19 mouse cellular contexts compared by ENCODE assay signal in the genomic region with DNA sequence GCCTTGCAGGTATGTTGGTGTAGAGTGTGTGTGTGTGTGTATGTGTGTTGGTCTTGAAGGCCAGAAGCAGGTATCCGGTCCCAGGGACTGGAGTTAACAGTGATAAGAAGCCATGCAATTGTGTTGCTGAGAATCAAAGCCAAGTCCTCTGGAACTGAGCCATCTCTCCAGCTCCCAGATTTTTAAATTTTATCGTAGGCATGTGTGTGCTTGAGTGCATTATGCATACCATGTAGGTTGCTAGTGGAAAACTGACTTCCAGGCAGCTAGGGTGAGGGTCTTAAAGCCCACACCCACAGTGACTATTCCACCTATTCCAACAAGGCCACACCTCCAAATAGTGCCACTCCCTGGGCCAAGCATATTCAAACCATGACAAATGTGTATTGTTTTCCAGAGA. TPM values are rescaled to one million over a fixed set of nuclear protein-coding genes. Genes with fewer than 3 reads are reported as not detected.
A peak's percentile ranks its signal among the peaks of the same experiment; 100 is the strongest.
DNase-seq lines count a peak whose midpoint lies in the region; ATAC-seq lines count a peak whose summit lies in the region.
"Had no signal": no experiment of that assay in that cellular context is flagged by ENCODE, and none has a peak within 500 bp of the region (broad histone marks: within the 10 kb centered on the region; RNA-seq: fewer than 3 reads in every experiment).

No protein-coding gene starts in this region.

- no peaks in the 10 kb centered on the region for H3K27me3 ChIP-seq in midbrain, embryonic 11.5 days (ENCODE audit: control insufficient read depth, insufficient read depth, low read length)
- H3K27me3 ChIP-seq in midbrain, embryonic 15.5 days (replicated peaks): no peaks in the 10 kb centered on the region
- H3K27me3 ChIP-seq: embryonic facial prominence, embryonic 12.5 days; heart, embryonic 15.5 days; intestine, embryonic 15.5 days had no signal

- no peak overlapping the region for H3K27ac ChIP-seq in midbrain, embryonic 11.5 days (ENCODE audit: low read depth, low read length)
- no peak overlapping the region for H3K27ac ChIP-seq in midbrain, embryonic 15.5 days
- H3K27ac ChIP-seq: embryonic facial prominence, embryonic 12.5 days; heart, adult 2 months; intestine, embryonic 15.5 days had no signal

- ATAC-seq in cerebellum, adult (ENCODE audit: insufficient number of reproducible peaks, low FRiP score, low TSS enrichment): no peak
- ATAC-seq in midbrain, embryonic 11.5 days (ENCODE audit: low FRiP score): no peak
- no peak for ATAC-seq in midbrain, embryonic 15.5 days (replicated peaks)
- ATAC-seq: activated CD4-positive, CD25-positive, alpha-beta regulatory T cell, adult 4 months; forebrain, embryonic 16.5 days; intestine, embryonic 15.5 days had no signal

- 94% methylated on average over 2 of the region's 2 CpGs for WGBS in midbrain, embryonic 11.5 days
- 92% methylated on average over 2 of the region's 2 CpGs for WGBS in midbrain, embryonic 15.5 days

- H3K9ac ChIP-seq in midbrain, embryonic 11.5 days (ENCODE audit: low read length): no peak overlapping the region
- no peak overlapping the region for H3K9ac ChIP-seq in midbrain, embryonic 15.5 days
- H3K9ac ChIP-seq: embryonic facial prominence, embryonic 12.5 days; heart, embryonic 15.5 days; intestine, embryonic 15.5 days had no signal

- H3K4me1 ChIP-seq in midbrain, embryonic 11.5 days (ENCODE audit: control insufficient read depth, insufficient read depth, low read length): peaks cover 7% of the 10 kb centered on the region; the same call in 1 of the 2 replicates
- peaks cover 21% of the 10 kb centered on the region for H3K4me1 ChIP-seq in midbrain, embryonic 15.5 days

- H3K36me3 ChIP-seq in midbrain, embryonic 11.5 days (ENCODE audit: control insufficient read depth, insufficient read depth, low read length): peaks cover 11% of the 10 kb centered on the region
- H3K36me3 ChIP-seq in midbrain, embryonic 15.5 days (replicated peaks): peaks cover 11% of the 10 kb centered on the region

- DNase-seq in cerebellum, adult 9-11 months: peak; percentile 64
- DNase-seq in midbrain, embryonic 11.5 days (ENCODE audit: low spot score, missing footprints): peak; percentile 73
- peak; percentile 45 for DNase-seq in ZHBTc4 (ENCODE audit: low read depth, low spot score)
- DNase-seq in lung, postnatal 25 days (ENCODE audit: low spot score): no peak
- DNase-seq in retina, embryonic 14.5 days (ENCODE audit: low spot score): no peak
- DNase-seq: adrenal gland, postnatal 14 days; gastrocnemius, postnatal 10 days; heart, postnatal 14 days had no signal

- H3K4me3 ChIP-seq in midbrain, embryonic 11.5 days (ENCODE audit: low read depth, low read length): no peak overlapping the region
- H3K4me3 ChIP-seq in midbrain, embryonic 15.5 days: no peak overlapping the region
- H3K4me3 ChIP-seq: embryonic facial prominence, embryonic 12.5 days; heart, adult 2 months; heart, embryonic 15.5 days; intestine, embryonic 15.5 days had no signal

- no peak overlapping the region for H3K4me2 ChIP-seq in midbrain, embryonic 11.5 days
- H3K4me2 ChIP-seq in midbrain, embryonic 15.5 days: no peak overlapping the region

- H3K9me3 ChIP-seq in midbrain, embryonic 11.5 days (ENCODE audit: control insufficient read depth, low read length): no peaks in the 10 kb centered on the region
- no peaks in the 10 kb centered on the region for H3K9me3 ChIP-seq in midbrain, embryonic 15.5 days
- H3K9me3 ChIP-seq: embryonic facial prominence, embryonic 12.5 days; G1E; heart, embryonic 15.5 days; hindbrain, embryonic 10.5 days; intestine, embryonic 15.5 days had no signal

RNA-seq across cellular contexts. Expression of a gene that starts 1.7 kb away (rescaled TPM):
- 52.7 and 58.6 TPM in 2 replicates for polyA plus RNA-seq in midbrain, embryonic 11.5 days (2014; fragmentation: Nextera tagmentation; extraction: Ambion mirVana)
- polyA plus RNA-seq in midbrain, embryonic 15.5 days (2015; fragmentation: Nextera tagmentation; extraction: Ambion mirVana): 75.9 and 83.6 TPM in 2 replicates

RNA-seq across cellular contexts. Expression of a gene that starts 17.8 kb away (rescaled TPM):
- 133 and 146 TPM in 2 replicates for polyA plus RNA-seq in midbrain, embryonic 11.5 days (2014; fragmentation: Nextera tagmentation; extraction: Ambion mirVana)
- 133 and 137 TPM in 2 replicates for polyA plus RNA-seq in midbrain, embryonic 15.5 days (2015; fragmentation: Nextera tagmentation; extraction: Ambion mirVana)

RNA-seq across cellular contexts. Expression of a gene that starts 29.7 kb away (rescaled TPM):
- 38.1 and 44.6 TPM in 2 replicates for polyA plus RNA-seq in midbrain, embryonic 11.5 days (2014; fragmentation: Nextera tagmentation; extraction: Ambion mirVana)
- 84.3 and 87.0 TPM in 2 replicates for polyA plus RNA-seq in midbrain, embryonic 15.5 days (2015; fragmentation: Nextera tagmentation; extraction: Ambion mirVana)

RNA-seq across cellular contexts. Expression of a gene that starts 42.0 kb away (rescaled TPM):
- polyA plus RNA-seq in midbrain, embryonic 11.5 days (2014; fragmentation: Nextera tagmentation; extraction: Ambion mirVana): 0.29 and 0.38 TPM in 2 replicates
- polyA plus RNA-seq in midbrain, embryonic 15.5 days (2015; fragmentation: Nextera tagmentation; extraction: Ambion mirVana): 0.34 and 0.58 TPM in 2 replicates
- polyA plus RNA-seq: forebrain, embryonic 11.5 days had no signal

Comparison
In these comparisons a context has a peak if more than half of its experiments do, and no peak if none do; other contexts are left out.
1. DNase-seq: peak in cerebellum, adult 9-11 months (single experiment), midbrain, embryonic 11.5 days (single experiment) and ZHBTc4 (single experiment); none in lung, postnatal 25 days (single experiment) and retina, embryonic 14.5 days (single experiment).